9 mouse cellular contexts compared by ENCODE assay signal in genomic region chr10:9754893-9755541, GRCm38 (mm10).
A peak's percentile ranks its signal among the peaks of the same experiment; 100 is the strongest.
DNase-seq lines count a peak whose midpoint lies in the region; ATAC-seq lines count a peak whose summit lies in the region.
"Had no signal": no experiment of that assay in that cellular context is flagged by ENCODE, and none has a peak within 500 bp of the region (broad histone marks: within the 10 kb centered on the region; RNA-seq: fewer than 3 reads in every experiment).

No protein-coding gene starts in this region.

- H3K4me2 ChIP-seq in forebrain, embryonic 12.5 days, result no peak overlapping the region
- no peak overlapping the region for H3K4me2 ChIP-seq in neural tube, embryonic 11.5 days (ENCODE audit: low read depth)
- H3K4me2 ChIP-seq: neural tube, embryonic 12.5 days had no signal

- H3K4me3 ChIP-seq in forebrain, embryonic 12.5 days (replicated peaks), result no peak overlapping the region
- no peak overlapping the region for H3K4me3 ChIP-seq in neural tube, embryonic 11.5 days (ENCODE audit: low read depth, low read length)
- H3K4me3 ChIP-seq: neural tube, embryonic 12.5 days had no signal

- peak; percentile 7 for DNase-seq in thymus, postnatal 0 days (ENCODE audit: low spot score)
- no peak for DNase-seq in thymus, adult 18-20 months
- peak; percentile 83 for DNase-seq in brain, adult 2 months (ENCODE audit: low read depth, low spot score)
- peak; percentile 47 for DNase-seq in hindlimb bud, embryonic 11.5 days (ENCODE audit: extremely low spot score, low read depth, low spot score)
- DNase-seq in left cerebral cortex, postnatal 4 days, result peak; percentile 75
- peak; percentile 72 for DNase-seq in neural tube, embryonic 11.5 days (ENCODE audit: low spot score)
- DNase-seq in spleen, postnatal 4 days (ENCODE audit: low spot score in 2 of 2), result no peak

- H3K4me1 ChIP-seq in forebrain, embryonic 12.5 days, result no peaks in the 10 kb centered on the region; the same call in 1 of the 2 replicates
- no peaks in the 10 kb centered on the region for H3K4me1 ChIP-seq in neural tube, embryonic 11.5 days (ENCODE audit: control insufficient read depth, insufficient read depth, low read length)
- H3K4me1 ChIP-seq: neural tube, embryonic 12.5 days had no signal

- intact Hi-C loops in left cerebral cortex, postnatal 4 days (cut with DNase I), result loop anchor here (10.0 kb wide), 1 partner anchor 700 kb away; no protein-coding TSS in a partner anchor

- no peak overlapping the region for H3K9ac ChIP-seq in forebrain, embryonic 12.5 days
- no peak overlapping the region for H3K9ac ChIP-seq in neural tube, embryonic 11.5 days (ENCODE audit: low read length)
- H3K9ac ChIP-seq: neural tube, embryonic 12.5 days had no signal

- H3K27ac ChIP-seq in forebrain, embryonic 12.5 days, result no peak overlapping the region
- H3K27ac ChIP-seq in neural tube, embryonic 11.5 days (ENCODE audit: low read depth, low read length), result no peak overlapping the region
- H3K27ac ChIP-seq: neural tube, embryonic 12.5 days had no signal

- no peaks in the 10 kb centered on the region for H3K36me3 ChIP-seq in forebrain, embryonic 12.5 days (replicated peaks)
- no peaks in the 10 kb centered on the region for H3K36me3 ChIP-seq in neural tube, embryonic 11.5 days (ENCODE audit: control insufficient read depth, insufficient read depth, low read length)

- no peaks in the 10 kb centered on the region for H3K27me3 ChIP-seq in forebrain, embryonic 12.5 days
- H3K27me3 ChIP-seq in neural tube, embryonic 11.5 days (ENCODE audit: control insufficient read depth, insufficient read depth, low read length), result no peaks in the 10 kb centered on the region
- H3K27me3 ChIP-seq: neural tube, embryonic 12.5 days had no signal

- WGBS in forebrain, embryonic 12.5 days, result 49% methylated on average over 3 of the region's 3 CpGs
- WGBS in neural tube, embryonic 11.5 days, result 51% methylated on average over 3 of the region's 3 CpGs

- H3K9me3 ChIP-seq in forebrain, embryonic 12.5 days, result no peaks in the 10 kb centered on the region
- no peaks in the 10 kb centered on the region for H3K9me3 ChIP-seq in neural tube, embryonic 11.5 days (ENCODE audit: control insufficient read depth, low read length)
- H3K9me3 ChIP-seq: neural tube, embryonic 12.5 days had no signal

- ATAC-seq in forebrain, embryonic 12.5 days (ENCODE audit: low FRiP score), result peak; percentile 33
- ATAC-seq in neural tube, embryonic 11.5 days (ENCODE audit: insufficient read depth, low FRiP score, low TSS enrichment), result peak; percentile 48; the same call in 1 of the 2 replicates

Comparison
In these comparisons a context has a peak if more than half of its experiments do, and no peak if none do; other contexts are left out.
1. DNase-seq: peak in thymus, postnatal 0 days (single experiment), brain, adult 2 months (single experiment), hindlimb bud, embryonic 11.5 days (single experiment), left cerebral cortex, postnatal 4 days (single experiment) and neural tube, embryonic 11.5 days (single experiment); none in thymus, adult 18-20 months (0 of 2) and spleen, postnatal 4 days (0 of 2).